Mouse (Mus musculus) kidney, adult 9 months (tissue): ENCODE data around the gene Gpc6.
A peak's percentile ranks its signal among the peaks of the same experiment; 100 is the strongest.

Source experiments
- DNase-seq: peaks from one replicate; pipeline ENCODE4 v3.0.0; 2022

Gpc6 gene

DNA sequence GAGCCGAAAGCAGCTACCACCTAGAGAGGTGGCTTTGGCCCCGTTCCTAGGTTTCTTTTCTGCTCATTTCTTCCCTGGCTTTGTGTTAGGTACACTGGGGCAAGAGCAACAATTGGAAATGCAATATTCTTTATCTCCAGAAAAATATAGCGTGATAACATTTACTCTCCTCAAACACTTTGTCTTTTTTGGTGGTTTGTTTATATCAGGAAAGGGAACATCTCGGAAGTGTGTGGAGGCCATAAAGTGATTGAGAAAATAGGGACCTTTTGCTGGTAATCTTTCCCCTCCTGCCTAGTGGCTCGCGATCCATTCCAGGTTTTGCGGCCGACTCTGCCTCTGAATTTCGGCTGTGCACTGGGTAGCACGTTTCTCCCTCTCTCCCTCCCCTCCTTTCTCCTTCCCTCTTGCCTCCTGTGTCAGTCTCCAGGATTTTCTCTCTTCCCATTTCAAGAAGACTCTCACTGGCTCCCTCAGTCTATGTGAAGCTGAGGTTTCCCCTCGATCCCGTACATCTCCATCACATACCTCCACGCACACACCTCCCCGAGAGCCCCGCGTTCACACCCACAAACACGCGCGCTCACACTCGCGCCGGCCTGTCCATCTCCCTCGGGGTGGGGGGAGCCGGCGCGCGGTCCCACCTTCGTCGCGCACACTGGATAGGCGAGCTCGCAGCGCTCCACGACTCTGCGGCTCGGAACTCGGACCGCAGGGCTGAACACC, at the start of gene Gpc6:
Gpc6 (plus strand) TSS at position 440 of the 726 bp plus-strand sequence.
- peak; percentile 51 for DNase-seq

DNA sequence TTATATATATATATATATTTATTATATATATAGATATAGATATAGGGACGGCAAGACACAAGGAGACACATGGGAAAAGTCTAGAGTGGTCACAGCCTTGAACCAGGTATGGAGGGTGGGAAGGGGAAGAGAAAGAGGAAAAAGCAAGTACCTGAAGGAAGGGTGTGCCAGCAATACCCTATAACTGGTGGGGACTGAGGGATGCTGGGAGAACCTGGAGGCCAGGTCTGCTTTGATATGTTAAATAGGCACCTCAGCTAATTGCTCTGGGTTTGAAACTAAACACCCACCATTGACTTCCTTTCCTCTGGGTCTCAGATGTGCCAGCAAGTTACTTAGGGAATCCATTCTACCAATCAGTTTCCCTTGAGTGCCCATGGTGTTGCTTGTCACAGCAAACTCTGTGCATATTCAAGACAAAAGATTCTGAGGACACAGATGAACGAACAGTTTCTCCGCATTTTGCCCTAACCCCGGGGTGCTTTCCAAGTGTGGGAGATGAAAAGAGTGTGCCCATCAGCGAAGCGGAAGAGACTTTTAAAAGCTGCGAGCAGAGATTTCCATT, 42.6 kb upstream of the Gpc6 start:
- no peak for DNase-seq

DNA sequence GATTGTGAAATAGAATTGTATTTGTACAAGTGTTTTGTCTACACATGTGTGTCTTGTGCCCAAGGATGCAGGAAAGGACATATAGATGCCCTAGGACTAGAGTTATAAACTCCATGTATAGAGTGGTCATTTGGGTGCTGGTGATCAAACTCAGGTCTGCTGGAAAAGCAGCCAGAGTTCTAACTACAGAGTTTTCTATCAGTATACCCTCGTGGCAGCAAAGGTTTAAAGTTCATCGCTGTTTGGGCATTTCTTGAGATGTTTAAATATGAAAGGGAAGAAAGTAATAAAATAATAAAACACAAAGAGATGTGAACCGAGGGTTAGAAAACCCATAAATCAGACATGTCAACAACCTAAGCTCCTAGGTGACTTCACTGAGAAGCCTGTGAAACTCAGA, 30.8 kb upstream of the Gpc6 start:
- DNase-seq: no peak

GRCm38 (mm10) chr14:116897971-116898370, 27.1 kb upstream of the Gpc6 start:
- DNase-seq: no peak

DNA sequence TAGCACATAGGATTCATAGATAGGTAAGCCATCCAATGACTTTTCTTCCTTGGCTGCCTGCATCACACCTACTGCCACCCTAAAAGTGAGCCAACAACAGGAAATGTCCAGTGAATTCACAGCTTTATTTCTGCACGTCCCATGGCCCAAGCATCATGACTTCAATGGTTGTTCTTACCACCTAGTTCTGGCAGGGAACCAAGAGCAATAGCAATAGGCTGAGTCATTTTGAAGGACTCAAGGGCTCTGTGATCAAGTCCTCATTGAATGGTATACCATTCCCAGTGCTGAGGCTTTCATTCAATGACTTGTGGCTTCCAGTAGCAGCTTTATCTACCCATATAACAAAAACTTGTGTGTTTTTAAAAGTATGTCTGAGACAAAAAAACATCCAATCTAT, 13.3 kb upstream of the Gpc6 start:
- DNase-seq: no peak

- DNase-seq: no peak
Observed at GRCm38 (mm10) chr14:116916874-116917273, 8.2 kb upstream of the Gpc6 start.

- no peak for DNase-seq
Observed at GRCm38 (mm10) chr14:116924266-116924665, 849 bp upstream of the Gpc6 start.

GRCm38 (mm10) chr14:116925691-116926403, 732 bp downstream of the Gpc6 start:
- no peak for DNase-seq

- DNase-seq: peak; percentile 26
Observed at GRCm38 (mm10) chr14:116926404-116927171, 1.5 kb downstream of the Gpc6 start.

- no peak for DNase-seq
Observed at GRCm38 (mm10) chr14:116927341-116928315, 2.5 kb downstream of the Gpc6 start.

DNA sequence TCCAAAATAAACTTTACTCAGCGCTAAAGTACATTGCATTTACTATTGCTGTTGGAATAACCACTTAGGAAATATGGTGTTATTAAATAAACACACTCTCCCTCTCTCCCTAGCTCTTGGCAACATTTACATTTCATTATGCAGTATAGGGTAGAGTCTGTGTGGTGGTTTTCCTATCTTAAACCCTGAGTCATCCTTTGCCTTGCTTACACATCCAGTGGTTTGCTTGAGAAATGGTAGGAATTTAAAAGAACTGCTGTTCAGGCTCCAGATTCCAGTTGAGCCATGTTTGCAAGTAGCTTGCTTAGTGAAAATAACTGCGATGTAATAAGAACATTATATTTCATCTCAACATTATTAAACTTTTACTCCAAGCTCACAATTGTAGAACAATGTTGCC, 3.3 kb downstream of the Gpc6 start:
- DNase-seq: no peak

GRCm38 (mm10) chr14:116928796-116929529, 3.8 kb downstream of the Gpc6 start:
- no peak for DNase-seq

DNA sequence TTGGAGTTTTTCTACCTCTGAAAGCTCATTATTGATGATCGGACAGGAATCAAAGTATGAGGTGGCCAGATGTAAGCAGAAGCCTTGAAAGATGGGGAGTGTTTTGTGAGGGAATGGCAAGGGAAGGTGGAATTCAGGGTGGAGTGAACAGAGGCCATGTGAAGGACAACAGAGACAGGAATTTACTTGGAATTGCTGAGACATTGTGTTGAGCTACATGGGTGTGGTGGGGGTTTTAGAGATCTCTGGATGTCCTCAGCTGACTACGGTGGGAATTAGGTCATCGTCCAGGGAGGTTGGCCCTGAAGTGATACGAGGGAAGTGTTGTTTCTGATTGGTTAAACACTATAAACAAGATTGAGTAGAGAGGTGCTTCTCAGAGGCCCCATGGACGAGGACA, 8.7 kb downstream of the Gpc6 start:
- no peak for DNase-seq

GRCm38 (mm10) chr14:116937910-116938560, 12.9 kb downstream of the Gpc6 start:
- DNase-seq: no peak

GRCm38 (mm10) chr14:116938735-116939134, 13.6 kb downstream of the Gpc6 start:
- DNase-seq: no peak

DNA sequence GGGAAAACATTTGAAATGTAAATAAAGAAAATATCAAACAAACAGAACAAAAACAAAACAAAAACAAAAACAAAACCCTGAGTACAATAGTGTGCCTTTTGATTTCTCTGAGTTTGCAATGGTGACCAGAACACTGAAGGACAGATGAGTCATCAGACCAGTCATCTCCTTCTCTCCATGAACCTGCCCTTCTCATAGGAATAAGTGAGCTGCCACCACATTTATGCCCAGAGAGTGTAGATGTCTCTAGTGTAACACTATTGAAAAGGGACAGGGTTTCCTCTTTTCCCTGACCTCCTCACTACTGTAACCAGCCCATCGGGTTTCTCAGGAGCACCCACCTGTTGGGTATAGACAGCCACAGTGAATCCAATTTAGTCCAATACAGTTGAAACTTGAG, 14.4 kb downstream of the Gpc6 start:
- no peak for DNase-seq

DNA sequence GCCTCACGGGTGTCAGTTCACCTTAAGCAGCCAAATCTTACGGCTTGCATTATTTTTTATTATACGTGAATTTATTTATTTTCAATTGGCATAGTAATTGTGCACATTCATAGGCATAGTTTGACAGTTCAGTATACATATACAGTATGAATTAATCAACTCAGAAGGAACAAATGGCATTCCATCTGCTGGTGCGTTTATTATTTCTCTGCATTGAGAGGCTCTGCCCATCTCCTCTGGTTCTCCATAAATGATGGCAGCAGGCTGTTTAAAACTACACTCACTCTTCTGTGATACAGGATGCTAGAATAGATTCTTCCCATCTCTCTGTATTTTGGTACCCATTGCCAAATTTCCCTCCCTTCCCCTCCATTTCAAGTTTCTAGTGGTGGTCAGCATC, 16.7 kb downstream of the Gpc6 start:
- no peak for DNase-seq

- DNase-seq: no peak
Observed at GRCm38 (mm10) chr14:116943751-116944150, 18.6 kb downstream of the Gpc6 start.

- no peak for DNase-seq
Observed at GRCm38 (mm10) chr14:116945975-116946374, 20.9 kb downstream of the Gpc6 start.

- DNase-seq: no peak
Observed at GRCm38 (mm10) chr14:116947461-116947860, 22.3 kb downstream of the Gpc6 start.
